Mouse (Mus musculus) heart, embryonic 12.5 days (tissue): ENCODE measurements around the gene Galnt15. TPM values are rescaled to one million over a fixed set of nuclear protein-coding genes. Genes with fewer than 3 reads are reported as not detected.

Source experiments
- polyA plus RNA-seq: library from polyadenylated mRNA; unstranded; fragments of >200 nt; fragmentation: Nextera tagmentation; extraction: Ambion mirVana; gene quantifications from 2 replicates; pipeline ENCODE4 v1.2.1, GENCODE M21; 2016

Galnt15 gene
- polyA plus RNA-seq, 1 experiment from 2014 or later, result 0.29 TPM

Other genes with a start within 250 kb of the Galnt15 start
- 8.8 and 11.7 TPM in 2 replicates for gene Ankrd28, start 198.3 kb upstream of the Galnt15 start, polyA plus RNA-seq
- gene Oxnad1, start 56.4 kb downstream of the Galnt15 start, polyA plus RNA-seq, result 37.9 and 40.2 TPM in 2 replicates
- gene Dph3, start 56.7 kb downstream of the Galnt15 start, polyA plus RNA-seq, result 71.7 and 74.5 TPM in 2 replicates
- gene Msmb, start 113.0 kb downstream of the Galnt15 start, polyA plus RNA-seq, result not detected in 2 replicates
- gene Ncoa4, start 130.9 kb downstream of the Galnt15 start, polyA plus RNA-seq, result 146 and 147 TPM in 2 replicates
- gene Timm23, start 172.9 kb downstream of the Galnt15 start, polyA plus RNA-seq, result 279 and 286 TPM in 2 replicates
- gene Parg, start 173.0 kb downstream of the Galnt15 start, polyA plus RNA-seq, result 35.5 and 37.9 TPM in 2 replicates